Mouse (Mus musculus): Measurements from ENCODE around the gene Trim14.

Trim14 gene

DNA sequence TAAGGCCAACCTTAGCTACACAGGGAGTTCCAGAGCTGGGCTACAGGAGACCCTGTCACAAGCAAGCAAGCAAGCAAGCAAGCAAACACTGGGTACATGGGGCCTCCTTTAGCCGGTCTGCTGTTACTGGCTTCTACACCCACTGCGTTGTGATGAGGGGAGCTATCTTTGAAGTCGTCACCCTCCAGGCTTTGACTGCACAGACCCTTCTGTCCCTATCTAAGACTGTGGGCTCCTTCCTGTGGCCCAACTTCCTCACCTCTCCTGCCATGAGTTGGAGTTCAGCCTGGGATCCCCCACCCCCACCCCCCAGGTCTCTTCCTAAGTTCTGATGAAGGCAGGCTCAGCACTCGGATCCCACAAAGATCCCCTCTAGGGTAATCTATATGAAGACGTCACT lies 26.1 kb upstream of the Trim14 start:
- no peak for DNase-seq (ENCODE audit: low read depth)

- peak; percentile 76 for DNase-seq (ENCODE audit: low read depth)
These were observed 24.2 kb upstream of the Trim14 start for GRCm38 (mm10) chr4:46560069-46560705.

GRCm38 (mm10) chr4:46558672-46559667 lies 23.0 kb upstream of the Trim14 start:
- no peak for DNase-seq (ENCODE audit: low read depth)

GRCm38 (mm10) chr4:46556933-46557332 lies 21.0 kb upstream of the Trim14 start:
- peak; percentile 70 for DNase-seq (ENCODE audit: low read depth)

- no peak for DNase-seq (ENCODE audit: low read depth)
These were observed 19.8 kb upstream of the Trim14 start for GRCm38 (mm10) chr4:46555762-46556161.

- no peak for DNase-seq (ENCODE audit: low read depth)
These were observed 18.5 kb upstream of the Trim14 start for GRCm38 (mm10) chr4:46554295-46555069.

DNA sequence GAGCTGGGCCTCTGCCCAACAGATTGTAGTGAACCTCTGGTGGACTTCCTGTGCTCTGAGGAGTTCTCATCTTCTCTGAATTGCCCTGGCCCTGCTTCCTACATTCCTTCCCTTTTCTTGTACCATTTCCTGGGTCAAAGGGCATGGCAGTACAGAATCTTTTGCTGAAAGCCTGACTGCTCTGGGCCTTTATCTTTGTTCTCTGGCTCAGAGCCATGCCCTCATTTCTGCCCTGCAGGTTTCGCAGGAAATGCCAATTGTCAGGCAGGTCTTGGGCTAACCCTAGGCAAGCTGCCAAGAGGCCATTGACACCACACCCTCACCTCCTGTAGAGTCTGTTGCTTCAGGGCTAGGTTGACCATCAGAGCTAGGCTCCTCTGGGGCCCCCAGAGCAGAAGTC lies 17.9 kb upstream of the Trim14 start:
- no peak for DNase-seq (ENCODE audit: low read depth)

DNA sequence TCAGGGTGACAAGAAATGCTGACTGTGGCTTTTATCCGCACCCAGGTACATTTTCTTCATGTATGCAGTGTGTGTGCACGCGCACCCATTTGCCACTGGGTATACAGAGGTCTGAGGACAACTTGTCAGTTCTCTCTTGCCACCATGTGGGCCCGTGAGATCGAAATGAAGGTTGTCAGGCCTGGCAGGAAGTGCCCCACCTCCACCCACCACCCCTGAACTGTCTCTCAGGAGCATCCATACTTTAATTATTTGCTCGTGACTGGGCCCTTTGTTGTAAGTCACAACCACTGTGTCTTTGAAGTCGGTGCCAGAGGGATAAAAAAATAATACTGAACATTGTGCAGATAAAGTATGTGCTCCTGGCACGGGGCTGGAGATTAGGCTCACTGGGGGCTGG lies 14.5 kb upstream of the Trim14 start:
- no peak for DNase-seq (ENCODE audit: low read depth)

- no peak for DNase-seq (ENCODE audit: low read depth)
These were observed 14.0 kb upstream of the Trim14 start for GRCm38 (mm10) chr4:46549979-46550378.

DNA sequence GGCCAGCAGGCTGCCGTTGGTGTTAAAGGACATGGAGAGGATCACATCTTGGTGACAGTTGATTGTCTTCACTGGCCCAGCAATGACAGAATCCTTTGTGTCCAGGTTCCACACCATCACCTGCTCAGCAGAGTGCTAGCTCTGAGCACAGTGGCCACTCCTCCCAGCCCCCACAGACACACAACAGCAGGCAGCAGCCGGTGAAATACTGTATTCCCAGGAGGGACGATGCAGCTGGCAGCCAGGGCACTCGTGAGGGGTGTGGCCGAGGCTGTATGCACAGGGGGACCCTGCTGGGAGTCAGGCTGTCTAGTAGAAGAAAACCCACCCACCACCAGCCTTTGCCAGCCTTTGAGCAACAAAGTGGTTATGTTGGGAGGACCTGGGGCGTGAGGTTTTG lies 10.8 kb upstream of the Trim14 start:
- no peak for DNase-seq (ENCODE audit: low read depth)

- no peak for DNase-seq (ENCODE audit: low read depth)
These were observed 9.6 kb upstream of the Trim14 start for GRCm38 (mm10) chr4:46545498-46545897.

- peak; percentile 89 for DNase-seq (ENCODE audit: low read depth)
These were observed 8.4 kb upstream of the Trim14 start for GRCm38 (mm10) chr4:46544313-46544712.

GRCm38 (mm10) chr4:46543366-46544050 lies 7.6 kb upstream of the Trim14 start:
- DNase-seq (ENCODE audit: low read depth) = no peak

DNA sequence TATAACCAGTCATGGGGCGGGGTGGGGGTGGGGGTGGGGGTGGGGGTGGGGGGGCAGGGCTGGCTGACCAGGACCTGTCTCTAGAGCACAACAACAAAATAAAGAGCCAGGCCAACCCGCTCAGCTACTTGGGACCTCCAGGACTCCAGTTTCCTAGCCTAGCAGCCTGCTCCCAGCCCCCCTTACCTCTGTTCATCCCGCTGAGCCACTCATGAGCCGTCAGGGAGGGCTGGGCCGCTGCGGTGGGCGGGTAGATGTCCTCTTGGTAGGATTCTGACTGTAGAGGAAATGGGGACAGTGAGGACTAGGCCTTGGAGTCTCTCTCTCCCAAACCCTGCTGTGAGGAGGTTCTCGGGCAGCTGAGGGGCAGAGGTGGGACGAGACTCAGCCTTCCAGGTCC lies 5.8 kb upstream of the Trim14 start:
- no peak for DNase-seq (ENCODE audit: low read depth)

DNA sequence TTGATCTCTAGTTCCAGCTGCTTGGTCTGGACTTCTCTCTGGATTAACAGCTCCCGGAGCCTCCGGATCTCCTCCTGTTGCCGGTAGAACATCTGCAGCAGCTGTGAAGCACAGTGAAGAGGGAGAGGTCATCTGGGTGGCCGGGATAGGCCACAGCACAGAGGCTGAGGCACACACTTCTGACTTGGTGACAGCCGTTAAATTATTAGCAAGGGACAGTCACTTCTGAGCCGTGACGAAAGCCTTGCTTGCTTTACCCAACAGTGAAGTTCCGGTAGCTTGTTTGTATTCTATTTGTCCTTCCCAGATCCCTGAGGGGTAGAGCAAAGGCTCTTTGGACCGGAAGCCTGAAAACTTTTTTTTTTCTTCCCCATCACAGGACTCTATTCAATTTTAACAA lies 3.2 kb upstream of the Trim14 start:
- DNase-seq (ENCODE audit: low read depth) = no peak

DNA sequence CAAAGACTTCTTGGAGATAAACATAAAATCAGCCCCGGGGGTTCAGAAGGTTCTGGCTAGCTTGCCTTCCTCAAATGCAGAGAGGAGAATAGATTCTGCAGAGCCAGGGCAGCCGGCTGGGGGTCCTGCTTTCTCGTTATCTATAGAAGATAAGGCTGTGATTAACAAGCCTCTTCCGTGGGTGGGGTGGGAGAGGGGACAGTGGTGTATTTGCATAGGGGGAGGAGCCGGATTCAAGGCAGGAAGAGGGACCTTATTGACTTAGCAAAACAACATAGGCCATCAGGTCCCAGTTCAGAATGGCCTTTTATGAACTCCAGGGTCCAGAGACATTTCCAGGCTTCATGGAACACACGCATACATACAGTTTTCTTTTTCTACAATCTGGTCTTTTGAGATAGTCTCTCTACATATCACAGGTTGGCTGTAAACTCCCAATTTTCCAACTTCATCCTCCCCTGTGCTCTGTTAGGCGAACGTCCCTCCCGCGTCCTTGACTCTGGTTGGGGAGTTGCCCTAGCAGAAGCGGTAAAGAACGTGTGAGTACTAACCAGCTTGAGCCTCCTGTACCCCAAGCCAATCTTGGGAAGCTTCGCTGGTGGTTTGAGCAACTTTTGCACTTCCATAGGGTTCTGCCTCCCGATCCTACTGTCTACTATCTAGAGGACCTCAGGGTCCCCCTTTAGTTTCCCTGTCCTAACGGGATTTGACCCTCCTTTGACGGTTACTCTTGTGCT lies 679 bp downstream of the Trim14 start:
- peak; percentile 84 for DNase-seq (ENCODE audit: low read depth)

DNA sequence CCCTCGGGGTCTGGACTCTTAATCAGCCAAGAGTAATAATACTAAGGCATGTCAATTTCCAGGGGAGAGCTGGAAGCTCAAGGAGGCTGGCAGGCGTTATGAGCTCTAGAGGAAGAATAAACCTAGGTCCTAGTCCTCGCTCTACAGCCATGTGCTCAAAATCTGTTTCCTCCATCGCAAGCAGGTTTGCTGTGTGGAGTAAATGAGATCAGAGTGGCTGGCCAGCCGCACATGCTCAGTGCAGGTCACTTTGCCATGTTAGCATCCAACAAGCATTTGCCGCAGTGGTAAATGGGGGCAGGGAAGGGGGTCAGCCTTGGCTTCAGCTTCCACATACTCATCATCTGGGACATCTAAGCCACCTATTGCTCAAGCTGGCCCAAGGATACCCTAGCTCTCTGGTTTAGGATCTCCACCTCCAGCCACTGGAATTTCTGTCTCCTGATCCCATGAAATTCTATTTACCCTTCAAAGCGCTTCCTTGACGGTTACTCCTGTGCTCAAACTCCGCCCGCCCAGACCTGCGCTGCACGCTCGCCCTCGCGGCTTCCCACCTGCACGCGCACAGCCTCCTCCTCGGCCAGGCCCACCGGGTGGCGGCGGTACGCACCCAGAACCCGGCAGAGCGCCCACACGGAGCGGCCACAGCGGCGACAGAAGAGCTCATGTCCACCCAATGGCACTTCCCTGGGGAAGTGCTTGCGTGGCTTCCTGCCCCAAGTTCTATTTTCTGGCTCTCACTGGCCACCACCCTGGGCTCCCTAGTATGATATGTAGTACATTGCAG lies 1.8 kb downstream of the Trim14 start:
- DNase-seq (ENCODE audit: low read depth) = peak; percentile 66

DNA sequence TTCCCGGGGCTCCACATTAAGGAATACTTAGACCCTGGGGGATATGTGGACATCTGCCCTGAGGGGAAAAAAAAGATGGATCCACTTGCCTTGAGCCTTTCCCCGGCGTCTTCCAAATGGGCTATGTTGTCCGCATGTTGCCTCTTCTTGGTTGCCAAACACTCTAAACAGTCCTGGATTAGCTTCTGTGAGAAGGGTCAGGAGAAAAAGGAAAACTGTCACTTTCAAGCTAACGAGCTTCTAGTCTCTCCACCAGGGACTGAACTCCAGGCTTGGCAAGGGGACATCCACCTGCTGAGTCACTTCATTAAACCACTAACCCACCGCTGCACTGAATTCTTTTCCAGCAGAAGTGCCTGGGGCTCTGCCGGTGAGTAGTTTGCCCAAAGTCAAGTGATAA lies 3.0 kb downstream of the Trim14 start:
- no peak for DNase-seq (ENCODE audit: low read depth)

- DNase-seq (ENCODE audit: low read depth) = no peak
These were observed 3.4 kb downstream of the Trim14 start for GRCm38 (mm10) chr4:46532511-46532910.

- DNase-seq (ENCODE audit: low read depth) = no peak
These were observed 6.2 kb downstream of the Trim14 start for GRCm38 (mm10) chr4:46529722-46530121.
